In genomic region chr13:34650371-34650770, GRCm38 (mm10) we compare ENCODE assay signal across 8 mouse cellular contexts. TPM values are rescaled to one million over a fixed set of nuclear protein-coding genes. Genes with fewer than 3 reads are reported as not detected.
DNase-seq lines count a peak whose midpoint lies in the region; ATAC-seq lines count a peak whose summit lies in the region.

No protein-coding gene starts in this region.

- ATAC-seq in forebrain, embryonic 12.5 days (ENCODE audit: low FRiP score) = no peak
- no peak for ATAC-seq in forebrain, embryonic 11.5 days (replicated peaks; ENCODE audit: low FRiP score)
- no peak for ATAC-seq in hindbrain, embryonic 14.5 days (ENCODE audit: low FRiP score)
- ATAC-seq in cerebellum, adult (ENCODE audit: insufficient number of reproducible peaks, low FRiP score, low TSS enrichment) = no peak

- no peak overlapping the region for H3K4me3 ChIP-seq in forebrain, embryonic 12.5 days (replicated peaks)
- H3K4me3 ChIP-seq in forebrain, embryonic 11.5 days (ENCODE audit: low read depth, low read length) = no peak overlapping the region
- peak overlapping the region; percentile 68 for H3K4me3 ChIP-seq in brown adipose tissue, adult 24 weeks (ENCODE audit: insufficient read depth, low read depth, low read length)
- peak overlapping the region; percentile 55 for H3K4me3 ChIP-seq in hindbrain, embryonic 14.5 days (replicated peaks; ENCODE audit: low read length)

- no peak overlapping the region for H3K27ac ChIP-seq in forebrain, embryonic 12.5 days
- H3K27ac ChIP-seq in forebrain, embryonic 11.5 days (ENCODE audit: low read depth, low read length) = no peak overlapping the region
- peak overlapping the region; percentile 83; the same call in 1 of the 2 replicates for H3K27ac ChIP-seq in brown adipose tissue, adult 24 weeks (replicated peaks; ENCODE audit: low read depth, low read length)
- no peak overlapping the region for H3K27ac ChIP-seq in hindbrain, embryonic 14.5 days

- no peak overlapping the region for H3K9ac ChIP-seq in forebrain, embryonic 12.5 days
- no peak overlapping the region for H3K9ac ChIP-seq in forebrain, embryonic 11.5 days (ENCODE audit: low read length)
- H3K9ac ChIP-seq in hindbrain, embryonic 14.5 days = no peak overlapping the region

- no peak for DNase-seq in forebrain, embryonic 11.5 days (ENCODE audit: low spot score)
- no peak for DNase-seq in hindbrain, embryonic 14.5 days (ENCODE audit: low spot score)
- peak; percentile 29 for DNase-seq in lung, postnatal 36 days
- no peak for DNase-seq in cerebellum, postnatal 25 days
- no peak for DNase-seq in urinary bladder, postnatal 36 days (ENCODE audit: low spot score in 2 of 2)

- peak overlapping the region; percentile 88; the same call in 1 of the 2 replicates for H3K4me2 ChIP-seq in forebrain, embryonic 12.5 days
- H3K4me2 ChIP-seq in forebrain, embryonic 11.5 days (ENCODE audit: low read depth, low read length, severe bottlenecking) = no peak overlapping the region; the same call in 1 of the 2 replicates
- peak overlapping the region; percentile 98 for H3K4me2 ChIP-seq in hindbrain, embryonic 14.5 days (replicated peaks)

- no peaks in the 10 kb centered on the region for H3K9me3 ChIP-seq in forebrain, embryonic 12.5 days
- H3K9me3 ChIP-seq in forebrain, embryonic 11.5 days (ENCODE audit: control insufficient read depth, low read length) = no peaks in the 10 kb centered on the region
- no peaks in the 10 kb centered on the region for H3K9me3 ChIP-seq in hindbrain, embryonic 14.5 days (ENCODE audit: control insufficient read depth, low read length)

- H3K36me3 ChIP-seq in forebrain, embryonic 12.5 days (replicated peaks) = no peaks in the 10 kb centered on the region
- H3K36me3 ChIP-seq in forebrain, embryonic 11.5 days (ENCODE audit: control insufficient read depth, insufficient read depth, low read length) = no peaks in the 10 kb centered on the region
- H3K36me3 ChIP-seq in hindbrain, embryonic 14.5 days (replicated peaks; ENCODE audit: control insufficient read depth, insufficient read depth) = no peaks in the 10 kb centered on the region

- peaks cover 86% of the 10 kb centered on the region for H3K27me3 ChIP-seq in forebrain, embryonic 12.5 days
- H3K27me3 ChIP-seq in forebrain, embryonic 11.5 days (ENCODE audit: control insufficient read depth, insufficient read depth, low read length) = peaks cover 41% of the 10 kb centered on the region
- peaks cover 41% of the 10 kb centered on the region for H3K27me3 ChIP-seq in hindbrain, embryonic 14.5 days (ENCODE audit: control insufficient read depth, insufficient read depth, low read length)

- 52% methylated on average over 6 of the region's 6 CpGs for WGBS in forebrain, embryonic 12.5 days
- 60% methylated on average over 6 of the region's 6 CpGs for WGBS in forebrain, embryonic 11.5 days
- 57% methylated on average over 6 of the region's 6 CpGs for WGBS in hindbrain, embryonic 14.5 days

- H3K4me1 ChIP-seq in forebrain, embryonic 12.5 days = peaks cover 24% of the 10 kb centered on the region
- peaks cover 15% of the 10 kb centered on the region; the same call in 1 of the 2 replicates for H3K4me1 ChIP-seq in forebrain, embryonic 11.5 days (replicated peaks; ENCODE audit: control insufficient read depth, insufficient read depth, low read length)
- H3K4me1 ChIP-seq in brown adipose tissue, adult 24 weeks (ENCODE audit: control insufficient read depth, insufficient read depth, insufficient read length, low read length) = peaks cover 30% of the 10 kb centered on the region
- peaks cover 20% of the 10 kb centered on the region for H3K4me1 ChIP-seq in hindbrain, embryonic 14.5 days (replicated peaks; ENCODE audit: control insufficient read depth, insufficient read depth, low read length)

RNA-seq across cellular contexts. Expression of gene Pxdc1, which starts 2.9 kb away (rescaled TPM):
- 5.5 and 5.9 TPM in 2 replicates for polyA plus RNA-seq in forebrain, embryonic 12.5 days (2016; fragmentation: Nextera tagmentation; extraction: Ambion mirVana)
- polyA plus RNA-seq in forebrain, embryonic 11.5 days (2014; fragmentation: Nextera tagmentation; extraction: Ambion mirVana) = 4.6 and 5.0 TPM in 2 replicates
- 10.1 and 12.9 TPM in 2 replicates for polyA plus RNA-seq in brown adipose tissue, adult 24 weeks (2012; ENCODE audit: insufficient read depth, insufficient read length, missing spikeins)
- 10.4 and 13.2 TPM in 2 replicates for polyA plus RNA-seq in hindbrain, embryonic 14.5 days (2014; fragmentation: Nextera tagmentation; extraction: Ambion mirVana)

Comparison
In these comparisons a context has a peak if more than half of its experiments do, and no peak if none do; other contexts are left out.
1. H3K4me3 ChIP-seq: peak in brown adipose tissue, adult 24 weeks (single experiment) and hindbrain, embryonic 14.5 days (single experiment); none in forebrain, embryonic 12.5 days (single experiment) and forebrain, embryonic 11.5 days (single experiment).